Comparison of ENCODE assay signal across 7 mouse cellular contexts in genomic region chr15:85582356-85582910, GRCm38 (mm10). TPM values are rescaled to one million over a fixed set of nuclear protein-coding genes. Genes with fewer than 3 reads are reported as not detected.
DNase-seq lines count a peak whose midpoint lies in the region; ATAC-seq and TF ChIP-seq lines count a peak whose summit lies in the region.

Gene Wnt7b, minus strand, starts transcription at chr15:85582473.

- H3K27me3 ChIP-seq in forebrain, embryonic 13.5 days, result peaks cover 55% of the 10 kb centered on the region
- H3K27me3 ChIP-seq in neural tube, embryonic 14.5 days (ENCODE audit: control insufficient read depth, insufficient read depth, low read length), result peaks cover 28% of the 10 kb centered on the region

- H3K9me3 ChIP-seq in forebrain, embryonic 13.5 days (replicated peaks), result no peaks in the 10 kb centered on the region
- no peaks in the 10 kb centered on the region for H3K9me3 ChIP-seq in neural tube, embryonic 14.5 days (ENCODE audit: control insufficient read depth, low read length)

- DNase-seq in lung, adult 2 months, result no peak
- no peak for DNase-seq in lung, postnatal 14 days
- DNase-seq in left cerebral cortex, postnatal 14 days (ENCODE audit: low spot score in 2 of 2), result no peak
- no peak for DNase-seq in right cerebral cortex, postnatal 36 days (ENCODE audit: low spot score in 2 of 2)
- no peak for DNase-seq in urinary bladder, postnatal 25 days (ENCODE audit: low spot score)

- intact Hi-C loops in left cerebral cortex, postnatal 14 days (cut with DNase I), result loop anchor here (2.0 to 10.0 kb wide), 3 partner anchors 106 to 428 kb away; no protein-coding TSS in a partner anchor

- peak within 1 kb of the TSS; percentile 35 for H3K4me3 ChIP-seq in lung, adult 2 months (replicated peaks; ENCODE audit: extremely low read depth, low read depth, low read length)
- H3K4me3 ChIP-seq in forebrain, embryonic 13.5 days, result peak within 1 kb of the TSS; percentile 74
- H3K4me3 ChIP-seq in neural tube, embryonic 14.5 days (ENCODE audit: low read depth, low read length), result peak within 1 kb of the TSS; percentile 64

- H3K27ac ChIP-seq in forebrain, embryonic 13.5 days, result peak within 1 kb of the TSS; percentile 73
- H3K27ac ChIP-seq in neural tube, embryonic 14.5 days (ENCODE audit: low read depth, low read length), result peak within 1 kb of the TSS; percentile 28; the same call in 1 of the 2 replicates

- H3K9ac ChIP-seq in forebrain, embryonic 13.5 days, result peak within 1 kb of the TSS; percentile 86
- peak within 1 kb of the TSS; percentile 67 for H3K9ac ChIP-seq in neural tube, embryonic 14.5 days (replicated peaks; ENCODE audit: low read depth, low read length)

- no peaks in the 10 kb centered on the region for H3K4me1 ChIP-seq in lung, adult 2 months (ENCODE audit: control insufficient read depth, insufficient read depth, low read length)
- H3K4me1 ChIP-seq in forebrain, embryonic 13.5 days, result peaks cover 52% of the 10 kb centered on the region
- H3K4me1 ChIP-seq in neural tube, embryonic 14.5 days (ENCODE audit: control insufficient read depth, insufficient read depth, low read length), result peaks cover 20% of the 10 kb centered on the region

- no peaks in the 10 kb centered on the region for H3K36me3 ChIP-seq in forebrain, embryonic 13.5 days (ENCODE audit: poor library complexity, severe bottlenecking)
- no peaks in the 10 kb centered on the region for H3K36me3 ChIP-seq in neural tube, embryonic 14.5 days (ENCODE audit: control insufficient read depth, insufficient read depth, low read length)

- peak; percentile 7; the same call in 1 of the 2 replicates for ATAC-seq in forebrain, embryonic 13.5 days
- no peak for ATAC-seq in neural tube, embryonic 14.5 days (ENCODE audit: low read depth)

- 9% methylated on average over 19 of the region's 19 CpGs for WGBS in lung, adult 2 months
- WGBS in forebrain, embryonic 13.5 days, result 3% methylated on average over 19 of the region's 19 CpGs
- WGBS in neural tube, embryonic 14.5 days, result 1% methylated on average over 19 of the region's 19 CpGs

- TF ChIP-seq CTCF in lung, adult 2 months (IDR thresholded peaks at IDR 0.05; ENCODE audit: insufficient read depth, low read length), result no peak

- no peak for TF ChIP-seq POLR2A in lung, adult 2 months (IDR thresholded peaks at IDR 0.05; ENCODE audit: borderline replicate concordance, extremely low read depth, low read depth, low read length)

- H3K4me2 ChIP-seq in forebrain, embryonic 13.5 days, result peak within 1 kb of the TSS; percentile 94
- peak within 1 kb of the TSS; percentile 100 for H3K4me2 ChIP-seq in neural tube, embryonic 14.5 days (ENCODE audit: low read depth, low read length)

RNA-seq across cellular contexts. Expression of gene Wnt7b, which starts in this region (rescaled TPM):
- polyA plus RNA-seq in lung, adult 2 months (2012; rRNA removed), result 7.0 and 13.2 TPM in 2 replicates
- polyA plus RNA-seq in forebrain, embryonic 13.5 days (2015; fragmentation: Nextera tagmentation; extraction: Ambion mirVana), result 84.0 and 92.2 TPM in 2 replicates
- 10 to 100 TPM; 33.8 to 41.3 TPM for total RNA-seq in left cerebral cortex, postnatal 14 days (2021)
- polyA plus RNA-seq in neural tube, embryonic 14.5 days (2014; fragmentation: Nextera tagmentation; extraction: Ambion mirVana), result 17.3 and 25.0 TPM in 2 replicates
